In genomic region chr17:87011301-87012019, GRCm38 (mm10) we compare ENCODE assay signal across 10 mouse cellular contexts. TPM values are rescaled to one million over a fixed set of nuclear protein-coding genes. Genes with fewer than 3 reads are reported as not detected.
DNase-seq lines count a peak whose midpoint lies in the region; ATAC-seq and TF ChIP-seq lines count a peak whose summit lies in the region.
"Had no signal": no experiment of that assay in that cellular context is flagged by ENCODE, and none has a peak within 500 bp of the region (broad histone marks: within the 10 kb centered on the region; RNA-seq: fewer than 3 reads in every experiment).

No protein-coding gene starts in this region.

- WGBS in heart, embryonic 11.5 days (ENCODE audit: insufficient replicate concordance), result 90% methylated on average over 13 of the region's 13 CpGs

- no peak for ATAC-seq in heart, embryonic 11.5 days (replicated peaks; ENCODE audit: insufficient number of reproducible peaks, low FRiP score, low TSS enrichment)
- ATAC-seq in megakaryocyte progenitor cell, adult 5-6 weeks (replicated peaks; ENCODE audit: poor library complexity), result no peak
- ATAC-seq: midbrain, embryonic 15.5 days had no signal

- peak; percentile 25 for DNase-seq in adrenal gland, postnatal 10 days
- no peak for DNase-seq in adrenal gland, adult 8-10 months
- peak; percentile 85 for DNase-seq in brain, embryonic 14.5 days (ENCODE audit: low read depth)
- DNase-seq in frontal cortex, postnatal 14 days (ENCODE audit: low spot score in 2 of 2), result peak; percentile 40
- peak; percentile 88 for DNase-seq in left cerebral cortex, postnatal 4 days
- no peak for DNase-seq in heart, adult 9 months (ENCODE audit: low spot score in 2 of 2)
- DNase-seq: liver, embryonic 13.5 days had no signal

- TF ChIP-seq CTCF in brain, embryonic 14.5 days (IDR thresholded peaks at IDR 0.05; ENCODE audit: borderline replicate concordance, extremely low read depth, insufficient read depth, insufficient read length), result no peak

- H3K27ac ChIP-seq in heart, embryonic 11.5 days (ENCODE audit: low read depth, low read length), result no peak overlapping the region
- H3K27ac ChIP-seq: liver, embryonic 13.5 days; midbrain, embryonic 15.5 days had no signal

- H3K4me2 ChIP-seq in heart, embryonic 11.5 days, result no peak overlapping the region
- H3K4me2 ChIP-seq: liver, embryonic 13.5 days; midbrain, embryonic 15.5 days had no signal

- H3K4me1 ChIP-seq in heart, embryonic 11.5 days (ENCODE audit: control insufficient read depth, insufficient read depth, low read length), result no peaks in the 10 kb centered on the region
- H3K4me1 ChIP-seq: liver, embryonic 13.5 days; midbrain, embryonic 15.5 days had no signal

- H3K9me3 ChIP-seq in heart, embryonic 11.5 days (replicated peaks; ENCODE audit: control insufficient read depth, low read length), result no peaks in the 10 kb centered on the region
- H3K9me3 ChIP-seq: liver, embryonic 13.5 days; midbrain, embryonic 15.5 days had no signal

- H3K4me3 ChIP-seq in heart, embryonic 11.5 days (ENCODE audit: low read depth, low read length), result no peak overlapping the region
- H3K4me3 ChIP-seq: liver, embryonic 13.5 days; midbrain, embryonic 15.5 days had no signal

- H3K27me3 ChIP-seq in heart, embryonic 11.5 days (ENCODE audit: control insufficient read depth, insufficient read depth, low read length), result no peaks in the 10 kb centered on the region
- H3K27me3 ChIP-seq: liver, embryonic 13.5 days; midbrain, embryonic 15.5 days had no signal

- intact Hi-C loops in left cerebral cortex, postnatal 4 days (cut with DNase I), result no loop called here

- TF ChIP-seq POLR2A in brain, embryonic 14.5 days (IDR thresholded peaks at IDR 0.05; ENCODE audit: borderline replicate concordance, extremely low read depth, insufficient read depth, insufficient read length, poor library complexity, severe bottlenecking), result no peak

- H3K36me3 ChIP-seq in heart, embryonic 11.5 days (ENCODE audit: control insufficient read depth, insufficient read depth, low read length), result 0 out of 2 replicates have a peak, but pooled peaks cover 3% of the 10 kb centered on the region
- H3K36me3 ChIP-seq: midbrain, embryonic 15.5 days had no signal

- H3K9ac ChIP-seq in heart, embryonic 11.5 days (ENCODE audit: low read depth, low read length), result no peak overlapping the region
- H3K9ac ChIP-seq: liver, embryonic 13.5 days; midbrain, embryonic 15.5 days had no signal

RNA-seq across cellular contexts. Expression of gene Pigf, which starts 13.7 kb away (rescaled TPM):
- total RNA-seq in adrenal gland, postnatal 10 days (2021), result 10 to 100 TPM in 1 of 2 experiments, 1 to 10 TPM in 1; 8.3 to 11.0 TPM
- total RNA-seq in adrenal gland, adult 8-10 months (2022), result 10 to 100 TPM; 15.9 to 19.2 (median 18.1) TPM
- 21.6 and 32.7 TPM in 2 replicates for polyA plus RNA-seq in brain, embryonic 14.5 days (2012; rRNA removed)
- total RNA-seq in left cerebral cortex, postnatal 4 days (2021), result 10 to 100 TPM; 17.3 to 18.0 TPM
- polyA plus RNA-seq in heart, embryonic 11.5 days (2014; fragmentation: Nextera tagmentation; extraction: Ambion mirVana), result 17.9 and 20.0 TPM in 2 replicates
- 15.1 and 15.5 TPM in 2 replicates for total RNA-seq in megakaryocyte progenitor cell, adult 5-6 weeks (2015)
- 20.8 TPM in 2 replicates for total RNA-seq in megakaryocyte progenitor cell, adult 5-6 weeks (2017)

RNA-seq across cellular contexts. Expression of gene Cript, which starts 13.9 kb away (rescaled TPM):
- 10 to 100 TPM; 49.9 to 52.7 TPM for total RNA-seq in adrenal gland, postnatal 10 days (2021)
- total RNA-seq in adrenal gland, adult 8-10 months (2022), result 10 to 100 TPM; 53.2 to 83.7 (median 71.9) TPM
- 77.1 and 77.5 TPM in 2 replicates for polyA plus RNA-seq in brain, embryonic 14.5 days (2012; rRNA removed)
- total RNA-seq in left cerebral cortex, postnatal 4 days (2021), result 10 to 100 TPM; 65.7 to 68.1 TPM
- 118 and 125 TPM in 2 replicates for polyA plus RNA-seq in heart, embryonic 11.5 days (2014; fragmentation: Nextera tagmentation; extraction: Ambion mirVana)
- 88.1 and 94.9 TPM in 2 replicates for total RNA-seq in megakaryocyte progenitor cell, adult 5-6 weeks (2015)
- total RNA-seq in megakaryocyte progenitor cell, adult 5-6 weeks (2017), result 50.2 and 60.3 TPM in 2 replicates

RNA-seq across cellular contexts. Expression of gene Rhoq, which starts 48.6 kb away (rescaled TPM):
- total RNA-seq in adrenal gland, postnatal 10 days (2021), result 100 to 1,000 TPM in 1 of 2 experiments, 10 to 100 TPM in 1; 92.3 to 100 TPM
- total RNA-seq in adrenal gland, adult 8-10 months (2022), result 10 to 100 TPM; 61.2 to 96.2 (median 72.7) TPM
- 15.6 and 19.3 TPM in 2 replicates for polyA plus RNA-seq in brain, embryonic 14.5 days (2012; rRNA removed)
- 10 to 100 TPM; 26.3 to 30.1 TPM for total RNA-seq in left cerebral cortex, postnatal 4 days (2021)
- polyA plus RNA-seq in heart, embryonic 11.5 days (2014; fragmentation: Nextera tagmentation; extraction: Ambion mirVana), result 21.9 and 24.7 TPM in 2 replicates
- 2.4 and 4.5 TPM in 2 replicates for total RNA-seq in megakaryocyte progenitor cell, adult 5-6 weeks (2015)
- total RNA-seq in megakaryocyte progenitor cell, adult 5-6 weeks (2017), result 1.9 and 3.8 TPM in 2 replicates

Comparison
In these comparisons a context has a peak if more than half of its experiments do, and no peak if none do; other contexts are left out.
1. DNase-seq: peak in adrenal gland, postnatal 10 days (single experiment), brain, embryonic 14.5 days (single experiment), frontal cortex, postnatal 14 days (2 of 2) and left cerebral cortex, postnatal 4 days (single experiment); none in adrenal gland, adult 8-10 months (single experiment) and heart, adult 9 months (0 of 2).
2. RNA of gene Rhoq, which starts 48.6 kb away (total RNA-seq): 92.3 to 100 TPM in adrenal gland, postnatal 10 days, 61.2 to 96.2 TPM in adrenal gland, adult 8-10 months and 26.3 to 30.1 TPM in left cerebral cortex, postnatal 4 days; 1.9 to 4.5 TPM in megakaryocyte progenitor cell, adult 5-6 weeks; every median in the first group is over 4 times any median in the second.